Mouse (Mus musculus) C2C12 (cell line): Measurements from ENCODE around the gene Lta. TPM values are rescaled to one million over a fixed set of nuclear protein-coding genes. Genes with fewer than 3 reads are reported as not detected.

ENCODE experiments used
- H3K27me3 ChIP-seq: one replicate; pipeline ENCODE4 v1.6.1; 2011; ENCODE audit not compliant: control insufficient read depth, insufficient read depth, insufficient read length
- H3K36me3 ChIP-seq: one replicate; pipeline ENCODE4 v1.6.1; 2011; ENCODE audit not compliant: control insufficient read depth, insufficient read depth
- H3K4me3 ChIP-seq: one replicate; pipeline ENCODE4 v1.5.1; 2011; ENCODE audit warnings: mild to moderate bottlenecking, control low read depth; ENCODE audit not compliant: poor library complexity, insufficient read depth, severe bottlenecking
- H3K79me2 ChIP-seq: one replicate; pipeline ENCODE4 v1.6.1; 2011; ENCODE audit not compliant: control insufficient read depth, insufficient read depth
- H3K79me3 ChIP-seq: one replicate; pipeline ENCODE4 v1.6.1; 2011; ENCODE audit warnings: low read depth, control low read depth
- H3ac ChIP-seq: one replicate; pipeline ENCODE3; 2011; ENCODE audit warnings: low read depth; ENCODE audit not compliant: control insufficient read depth, insufficient read length
- CEBPB ChIP-seq: IDR thresholded peaks from one replicate; pipeline ENCODE4 v1.6.1; 2011; ENCODE audit warnings: low read depth, mild to moderate bottlenecking, control low read depth, moderate library complexity
- CTCF ChIP-seq: IDR thresholded peaks from one replicate; pipeline ENCODE4 v1.5.1; 2011; ENCODE audit not compliant: control insufficient read depth, insufficient read depth, insufficient read length
- FOSL1 ChIP-seq: IDR thresholded peaks from one replicate; pipeline ENCODE4 v1.8.0; 2011; ENCODE audit warnings: mild to moderate bottlenecking, low read length; ENCODE audit not compliant: poor library complexity, insufficient read depth, severe bottlenecking
- MAX ChIP-seq: IDR thresholded peaks from one replicate; pipeline ENCODE4 v1.6.1; 2011; ENCODE audit warnings: mild to moderate bottlenecking, control low read depth
- MYOD1 ChIP-seq: IDR thresholded peaks from one replicate; pipeline ENCODE4 v1.6.1; 2011; ENCODE audit warnings: low read depth; ENCODE audit not compliant: control insufficient read depth, insufficient read length
- MYOG ChIP-seq: IDR thresholded peaks from one replicate; pipeline ENCODE4 v1.6.1; 2011; ENCODE audit not compliant: control insufficient read depth, insufficient read length; ENCODE audit errors: extremely low read depth
- USF1 ChIP-seq: IDR thresholded peaks from one replicate; pipeline ENCODE4 v1.6.1; 2011; ENCODE audit warnings: low read depth, mild to moderate bottlenecking, control low read depth, moderate library complexity
- polyA plus RNA-seq: library from polyadenylated mRNA; unstranded; fragments of >200 nt; fragmentation: generic; extraction: Trizol; gene quantifications from one replicate; pipeline ENCODE4 v1.2.1, GENCODE M21; 2012; ENCODE audit warnings: missing spikeins

Gene Lta
- polyA plus RNA-seq, 1 experiment, result 0.07 TPM

GRCm38 (mm10) chr17:35187959-35188610 lies 17.1 kb downstream of the Lta start, which contains the start of gene Lst1:
TSS of gene Lst1 (minus strand) at chr17:35188439.
- H3ac ChIP-seq, result no peak within 1 kb of the TSS
- no peaks in the 10 kb centered on the region for H3K36me3 ChIP-seq
- TF ChIP-seq FOSL1, result no peak
- no peak for TF ChIP-seq CTCF
- no peak for TF ChIP-seq MYOD1
- no peak for TF ChIP-seq USF1
- TF ChIP-seq MAX, result no peak
- TF ChIP-seq MYOG, result no peak
- no peak for TF ChIP-seq CEBPB
- H3K79me2 ChIP-seq, result no peaks in the 10 kb centered on the region
- H3K4me3 ChIP-seq, result no peak within 1 kb of the TSS
- no peaks in the 10 kb centered on the region for H3K27me3 ChIP-seq
- no peaks in the 10 kb centered on the region for H3K79me3 ChIP-seq

- Histone ChIP-seq H3ac (no peak overlapping the region), H3K36me3 (no peaks in the 10 kb centered on the region), H3K79me3 (no peaks in the 10 kb centered on the region), H3K27me3 (no peaks in the 10 kb centered on the region), H3K79me2 (no peaks in the 10 kb centered on the region), H3K4me3 (no peak overlapping the region)
- TF ChIP-seq FOSL1 (no peak), MAX (no peak), USF1 (no peak)
These were observed 17.8 kb downstream of the Lta start for GRCm38 (mm10) chr17:35187345-35187744.

GRCm38 (mm10) chr17:35186681-35187080 lies 18.5 kb downstream of the Lta start:
- TF ChIP-seq USF1 (no peak), MAX (no peak)
- no peaks in the 10 kb centered on the region for H3K79me2 ChIP-seq
- H3K79me3 ChIP-seq, result no peaks in the 10 kb centered on the region
- peak overlapping the region; percentile 21 for H3K4me3 ChIP-seq
- H3ac ChIP-seq, result peak overlapping the region; percentile 15
- no peaks in the 10 kb centered on the region for H3K27me3 ChIP-seq
- H3K36me3 ChIP-seq, result no peaks in the 10 kb centered on the region

- Histone ChIP-seq H3K36me3 (no peaks in the 10 kb centered on the region), H3ac (no peak overlapping the region), H3K27me3 (no peaks in the 10 kb centered on the region), H3K79me2 (no peaks in the 10 kb centered on the region), H3K79me3 (no peaks in the 10 kb centered on the region), H3K4me3 (peak overlapping the region; percentile 21)
- TF ChIP-seq MYOG, result no peak
- no peak for TF ChIP-seq FOSL1
- no peak for TF ChIP-seq CTCF
- no peak for TF ChIP-seq USF1
- no peak for TF ChIP-seq MAX
- no peak for TF ChIP-seq CEBPB
- TF ChIP-seq MYOD1, result no peak
These were observed 19.2 kb downstream of the Lta start for GRCm38 (mm10) chr17:35185639-35186611.

- H3ac ChIP-seq, result no peak overlapping the region
- no peaks in the 10 kb centered on the region for H3K27me3 ChIP-seq
- no peaks in the 10 kb centered on the region for H3K36me3 ChIP-seq
- no peaks in the 10 kb centered on the region for H3K79me2 ChIP-seq
- no peaks in the 10 kb centered on the region for H3K79me3 ChIP-seq
- no peak for TF ChIP-seq CEBPB
- TF ChIP-seq CTCF, result no peak
- no peak for TF ChIP-seq MYOG
- TF ChIP-seq USF1, result no peak
- no peak for TF ChIP-seq MYOD1
- TF ChIP-seq FOSL1, result no peak
- TF ChIP-seq MAX, result no peak
- H3K4me3 ChIP-seq, result no peak overlapping the region
These were observed 25.1 kb downstream of the Lta start for GRCm38 (mm10) chr17:35180093-35180492.
